Mouse (Mus musculus): ENCODE data around the gene Acaa1b.

GRCm38 (mm10) chr9:119144696-119145095 is 12.2 kb downstream of the Acaa1b start:
- TF ChIP-seq CTCF (IDR thresholded peaks at IDR 0.05; ENCODE audit: extremely low read depth, insufficient read depth, insufficient read length, insufficient replicate concordance) = no peak
- TF ChIP-seq POLR2A (IDR thresholded peaks at IDR 0.05; ENCODE audit: low read depth, low read length) = no peak
